Mouse (Mus musculus) midbrain, embryonic 16.5 days (tissue): ENCODE results near the gene Fabp6. TPM values are rescaled to one million over a fixed set of nuclear protein-coding genes. Genes with fewer than 3 reads are reported as not detected.
A peak's percentile ranks its signal among the peaks of the same experiment; 100 is the strongest.

Experiments
- ATAC-seq: fragments of 200-750 bp; cut with Nextera tagmentation; 2 replicates; pipeline ENCODE4 v1.8.0; 2017; ENCODE audit warnings: moderate TSS enrichment
- H3K27ac ChIP-seq: fragments of 300-500 bp; sonication (generic); 2 replicates; pipeline ENCODE4 v1.5.1; 2014; ENCODE audit warnings: mild to moderate bottlenecking, low read length, mixed read lengths
- H3K27me3 ChIP-seq: fragments of 300-500 bp; sonication (generic); 2 replicates; pipeline ENCODE4 v1.6.1; 2014; ENCODE audit warnings: low read depth, low read length, mixed read lengths; ENCODE audit not compliant: control insufficient read depth, insufficient read depth
- H3K36me3 ChIP-seq: fragments of 300-500 bp; sonication (generic); 2 replicates; pipeline ENCODE4 v1.6.1; 2014; ENCODE audit warnings: mild to moderate bottlenecking, low read length, moderate library complexity, mixed read lengths; ENCODE audit not compliant: control insufficient read depth, insufficient read depth
- H3K4me1 ChIP-seq: fragments of 300-500 bp; sonication (generic); 2 replicates; pipeline ENCODE4 v1.6.1; 2014; ENCODE audit warnings: mild to moderate bottlenecking, low read length, mixed read lengths; ENCODE audit not compliant: control insufficient read depth, insufficient read depth
- H3K4me2 ChIP-seq: fragments of 300-500 bp; sonication (generic); 2 replicates; pipeline ENCODE4 v1.6.1; 2014; ENCODE audit warnings: mild to moderate bottlenecking, low read length, mixed read lengths
- H3K4me3 ChIP-seq: fragments of 300-500 bp; sonication (generic); 2 replicates; pipeline ENCODE4 v1.5.1; 2014; ENCODE audit warnings: low read depth, mild to moderate bottlenecking, low read length, moderate library complexity, mixed read lengths
- H3K9ac ChIP-seq: fragments of 300-500 bp; sonication (generic); 2 replicates; pipeline ENCODE4 v1.6.1; 2014; ENCODE audit warnings: low read depth, low read length, mixed read lengths
- H3K9me3 ChIP-seq: fragments of 300-500 bp; sonication (generic); replicated peaks from 2 replicates; pipeline ENCODE4 v1.6.1; 2014; ENCODE audit warnings: mild to moderate bottlenecking, low read length, mixed read lengths; ENCODE audit not compliant: control insufficient read depth, poor library complexity, severe bottlenecking
- WGBS: fragments of 180-500 bp; shearing (Covaris S2); extraction: QIAGEN DNeasy Blood & Tissue Kit; methylation state at CpG from one replicate; pipeline ENCODE4 v1.1.7; 2014; 5-methylcytosine and 5-hydroxymethylcytosine counted together
- polyA plus RNA-seq: library from polyadenylated mRNA; unstranded; fragments of >200 nt; fragmentation: Nextera tagmentation; extraction: Ambion mirVana; gene quantifications from 2 replicates; pipeline ENCODE4 v1.2.1, GENCODE M21; 2015

Fabp6 gene
- polyA plus RNA-seq, 1 experiment from 2014 or later = not detected

- no peak overlapping the region for H3K4me3 ChIP-seq
- H3K4me1 ChIP-seq = peaks cover 10% of the 10 kb centered on the region
- 26% methylated on average over 18 of the region's 18 CpGs for WGBS
- no peaks in the 10 kb centered on the region for H3K9me3 ChIP-seq
- H3K4me2 ChIP-seq = peak overlapping the region; percentile 44
- ATAC-seq = peak; percentile 34; the same call in 1 of the 2 replicates
- no peaks in the 10 kb centered on the region for H3K36me3 ChIP-seq
- no peaks in the 10 kb centered on the region for H3K27me3 ChIP-seq
- peak overlapping the region; percentile 1; the same call in 1 of the 2 replicates for H3K9ac ChIP-seq
- H3K27ac ChIP-seq = peak overlapping the region; percentile 4
Measured at GRCm38 (mm10) chr11:43626927-43627645, 25.7 kb upstream of the Fabp6 start.

- ATAC-seq = peak; percentile 52; the same call in 1 of the 2 replicates
- Histone ChIP-seq H3K27me3 (no peaks in the 10 kb centered on the region), H3K4me1 (peaks cover 10% of the 10 kb centered on the region), H3K4me3 (no peak overlapping the region), H3K27ac (peak overlapping the region; percentile 35), H3K9me3 (no peaks in the 10 kb centered on the region), H3K9ac (peak overlapping the region; percentile 1; the same call in 1 of the 2 replicates), H3K4me2 (peak overlapping the region; percentile 44), H3K36me3 (no peaks in the 10 kb centered on the region)
- 6% methylated on average over 12 of the region's 12 CpGs for WGBS
Measured at GRCm38 (mm10) chr11:43626300-43626926, 25.1 kb upstream of the Fabp6 start.

GRCm38 (mm10) chr11:43624341-43624740 is 23.0 kb upstream of the Fabp6 start:
- H3K9ac ChIP-seq = no peak overlapping the region
- H3K27me3 ChIP-seq = no peaks in the 10 kb centered on the region
- no peak overlapping the region for H3K4me3 ChIP-seq
- WGBS = 86% methylated on average over 1 of the region's 1 CpGs
- H3K4me1 ChIP-seq = peaks cover 10% of the 10 kb centered on the region
- H3K4me2 ChIP-seq = no peak overlapping the region
- no peak overlapping the region for H3K27ac ChIP-seq
- no peaks in the 10 kb centered on the region for H3K9me3 ChIP-seq
- ATAC-seq = no peak
- H3K36me3 ChIP-seq = no peaks in the 10 kb centered on the region

GRCm38 (mm10) chr11:43621769-43622168 is 20.4 kb upstream of the Fabp6 start:
- 90% methylated on average over 5 of the region's 5 CpGs for WGBS
- ATAC-seq = no peak
- no peaks in the 10 kb centered on the region for H3K27me3 ChIP-seq
- no peak overlapping the region for H3K4me2 ChIP-seq
- H3K9ac ChIP-seq = no peak overlapping the region
- no peak overlapping the region for H3K4me3 ChIP-seq
- H3K9me3 ChIP-seq = no peaks in the 10 kb centered on the region
- H3K4me1 ChIP-seq = peaks cover 15% of the 10 kb centered on the region
- H3K27ac ChIP-seq = no peak overlapping the region
- no peaks in the 10 kb centered on the region for H3K36me3 ChIP-seq

- no peak overlapping the region for H3K27ac ChIP-seq
Measured at GRCm38 (mm10) chr11:43618403-43618802, 17.1 kb upstream of the Fabp6 start.

GRCm38 (mm10) chr11:43617924-43618323 is 16.6 kb upstream of the Fabp6 start:
- H3K36me3 ChIP-seq = no peaks in the 10 kb centered on the region
- peak; percentile 52 for ATAC-seq
- no peak overlapping the region for H3K9ac ChIP-seq
- H3K27ac ChIP-seq = no peak overlapping the region
- no peaks in the 10 kb centered on the region for H3K27me3 ChIP-seq
- peaks cover 10% of the 10 kb centered on the region for H3K4me1 ChIP-seq
- H3K4me3 ChIP-seq = no peak overlapping the region
- H3K9me3 ChIP-seq = no peaks in the 10 kb centered on the region
- 32% methylated on average over 5 of the region's 5 CpGs for WGBS
- H3K4me2 ChIP-seq = no peak overlapping the region

More at GRCm38 (mm10) chr11:43618403-43618802, 17.1 kb upstream of the Fabp6 start:
- H3K9me3 ChIP-seq = no peaks in the 10 kb centered on the region
- no peak overlapping the region for H3K4me2 ChIP-seq
- H3K9ac ChIP-seq = no peak overlapping the region
- no peak overlapping the region for H3K4me3 ChIP-seq
- WGBS = 38% methylated on average over 7 of the region's 7 CpGs
- H3K4me1 ChIP-seq = peaks cover 6% of the 10 kb centered on the region
- peak; percentile 46; the same call in 1 of the 2 replicates for ATAC-seq
- no peaks in the 10 kb centered on the region for H3K27me3 ChIP-seq
- no peaks in the 10 kb centered on the region for H3K36me3 ChIP-seq

GRCm38 (mm10) chr11:43612834-43613488 is 11.6 kb upstream of the Fabp6 start:
- H3K4me2 ChIP-seq = no peak overlapping the region
- ATAC-seq = peak; percentile 78; the same call in 1 of the 2 replicates
- peak overlapping the region; percentile 38; the same call in 1 of the 2 replicates for H3K9ac ChIP-seq
- H3K4me1 ChIP-seq = peaks cover 11% of the 10 kb centered on the region
- H3K27ac ChIP-seq = peak overlapping the region; percentile 26
- WGBS = 19% methylated on average over 12 of the region's 12 CpGs
- H3K9me3 ChIP-seq = no peaks in the 10 kb centered on the region
- no peaks in the 10 kb centered on the region for H3K36me3 ChIP-seq
- H3K4me3 ChIP-seq = no peak overlapping the region
- H3K27me3 ChIP-seq = no peaks in the 10 kb centered on the region

- Histone ChIP-seq H3K36me3 (no peaks in the 10 kb centered on the region), H3K4me1 (peaks cover 9% of the 10 kb centered on the region), H3K9ac (no peak overlapping the region), H3K4me3 (no peak overlapping the region), H3K4me2 (no peak overlapping the region), H3K27me3 (no peaks in the 10 kb centered on the region), H3K27ac (no peak overlapping the region), H3K9me3 (no peaks in the 10 kb centered on the region)
- ATAC-seq = no peak
- 76% methylated on average over 5 of the region's 5 CpGs for WGBS
Measured at GRCm38 (mm10) chr11:43610662-43611033, 9.3 kb upstream of the Fabp6 start.
